In genomic region chr13:9882362-9883282, GRCm38 (mm10) we compare ENCODE assay signal across 8 mouse cellular contexts.
A peak's percentile ranks its signal among the peaks of the same experiment; 100 is the strongest.
DNase-seq lines count a peak whose midpoint lies in the region; ATAC-seq and TF ChIP-seq lines count a peak whose summit lies in the region.

No protein-coding gene starts in this region.

- DNase-seq in thymus, adult 2 months, result peak; percentile 58
- no peak for DNase-seq in thymus, adult 18-20 months
- DNase-seq in embryo, embryonic 10.5 days (ENCODE audit: low spot score), result peak; percentile 88
- peak; percentile 33 for DNase-seq in gastrocnemius, postnatal 25 days
- peak; percentile 63 for DNase-seq in induced T-regulatory cell, adult 2 months (ENCODE audit: low read depth)
- peak; percentile 71 to 73 for DNase-seq in left cerebral cortex, adult 18-20 months (ENCODE audit: low spot score in 2 of 2)
- DNase-seq in right cerebral cortex, postnatal 25 days, result peak; percentile 72

- 62% methylated on average over 15 of the region's 15 CpGs for WGBS in thymus, adult 2 months

- H3K27me3 ChIP-seq in thymus, adult 2 months (ENCODE audit: control insufficient read depth, insufficient read depth, low read length), result no peaks in the 10 kb centered on the region

- no peak for TF ChIP-seq CTCF in thymus, adult 2 months (IDR thresholded peaks at IDR 0.05; ENCODE audit: borderline replicate concordance, control insufficient read depth, extremely low read depth, insufficient read depth, low read length, poor library complexity)

- TF ChIP-seq POLR2A in thymus, adult 2 months (IDR thresholded peaks at IDR 0.05; ENCODE audit: control insufficient read depth, extremely low read depth, insufficient read depth, low read length, poor library complexity), result no peak

- no peaks in the 10 kb centered on the region for H3K4me1 ChIP-seq in thymus, adult 2 months (replicated peaks; ENCODE audit: control insufficient read depth, insufficient read depth, low read length)

- no peak overlapping the region for H3K27ac ChIP-seq in thymus, adult 2 months (ENCODE audit: control insufficient read depth, insufficient read depth, low read length)

- no peak overlapping the region for H3K4me3 ChIP-seq in thymus, adult 2 months (ENCODE audit: control insufficient read depth, insufficient read depth, low read length)

- peak; percentile 88 for ATAC-seq in megakaryocyte-erythroid progenitor cell, adult 5-6 weeks (replicated peaks; ENCODE audit: low FRiP score, low TSS enrichment, poor library complexity, severe bottlenecking)

- no peaks in the 10 kb centered on the region for H3K36me3 ChIP-seq in thymus, adult 2 months (ENCODE audit: control insufficient read depth, insufficient read depth, low read length)

Comparison
In these comparisons a context has a peak if more than half of its experiments do, and no peak if none do; other contexts are left out.
1. DNase-seq: peak in thymus, adult 2 months (single experiment), embryo, embryonic 10.5 days (single experiment), gastrocnemius, postnatal 25 days (single experiment), induced T-regulatory cell, adult 2 months (single experiment), left cerebral cortex, adult 18-20 months (2 of 2) and right cerebral cortex, postnatal 25 days (single experiment); none in thymus, adult 18-20 months (0 of 2).